Mouse (Mus musculus) adipocyte (in vitro differentiated cells): ENCODE data around the gene Hp.

Experiments
- DNase-seq: peaks from one replicate; pipeline ENCODE4 v3.0.0-alpha.2; 2016; ENCODE audit warnings: low spot score

The Hp gene

GRCm38 (mm10) chr8:109563881-109564280 is 15.1 kb downstream of the Hp start:
- no peak for DNase-seq

- DNase-seq: no peak
These were observed 27.3 kb downstream of the Hp start for GRCm38 (mm10) chr8:109551663-109552062.

- no peak for DNase-seq
These were observed 34.9 kb downstream of the Hp start for GRCm38 (mm10) chr8:109544049-109544448.

- DNase-seq: no peak
These were observed 36.0 kb downstream of the Hp start for GRCm38 (mm10) chr8:109542748-109543519.

- DNase-seq: no peak
These were observed 36.8 kb downstream of the Hp start for GRCm38 (mm10) chr8:109542165-109542564.

GRCm38 (mm10) chr8:109536703-109537102 is 42.3 kb downstream of the Hp start:
- DNase-seq: peak; percentile 77

GRCm38 (mm10) chr8:109535140-109535990 is 43.6 kb downstream of the Hp start:
- DNase-seq: peak; percentile 41
